Mouse (Mus musculus) G1E (cell line): ENCODE results near the gene Zmynd15. TPM values are rescaled to one million over a fixed set of nuclear protein-coding genes. Genes with fewer than 3 reads are reported as not detected.

ENCODE experiments used
- ATAC-seq: 2 replicates; pipeline ENCODE4 v1.8.0; 2016; ENCODE audit warnings: mild to moderate bottlenecking; ENCODE audit not compliant: insufficient number of reproducible peaks, poor library complexity, low FRiP score, severe bottlenecking; ENCODE audit errors: extremely low read depth
- DNase-seq: peaks from one replicate; pipeline ENCODE4 v3.0.0; 2012; ENCODE audit warnings: low spot score
- H3K27me3 ChIP-seq: 2 replicates; pipeline ENCODE4 v1.6.1; 2012; ENCODE audit warnings: mild to moderate bottlenecking, low read length, inconsistent platforms; ENCODE audit not compliant: insufficient read depth
- H3K36me3 ChIP-seq: replicated peaks from 2 replicates; pipeline ENCODE3; 2012; ENCODE audit warnings: mild to moderate bottlenecking, inconsistent platforms
- H3K4me1 ChIP-seq: 2 replicates; pipeline ENCODE4 v1.6.1; 2012; ENCODE audit warnings: low read depth, low read length, inconsistent platforms, mixed read lengths; ENCODE audit not compliant: insufficient read depth
- H3K4me3 ChIP-seq: 2 replicates; pipeline ENCODE4 v1.5.1; 2012; ENCODE audit warnings: low read depth, mild to moderate bottlenecking, inconsistent platforms, low read length, moderate library complexity, mixed read lengths
- H3K9me3 ChIP-seq: replicated peaks from 2 replicates; pipeline ENCODE4 v1.6.1; 2012; ENCODE audit warnings: inconsistent platforms
- CTCF ChIP-seq: IDR thresholded peaks from 2 replicates; pipeline ENCODE4 v1.5.1; 2012; ENCODE audit warnings: low read depth, low read length, inconsistent platforms, mixed read lengths
- GATA1 ChIP-seq: IDR thresholded peaks from 2 replicates; pipeline ENCODE4 v1.6.1; 2012; ENCODE audit warnings: borderline replicate concordance, low read length, inconsistent platforms, mixed read lengths
- GATA2 ChIP-seq: IDR thresholded peaks from 2 replicates; pipeline ENCODE4 v1.6.1; 2012; ENCODE audit warnings: low read depth, low read length, inconsistent platforms, borderline replicate concordance
- POLR2AphosphoS5 ChIP-seq: IDR thresholded peaks from 2 replicates; pipeline ENCODE4 v1.6.1; 2012; ENCODE audit warnings: low read depth, low read length, inconsistent platforms; ENCODE audit not compliant: insufficient replicate concordance
- TAL1 ChIP-seq: conservative IDR thresholded peaks from 2 replicates; pipeline ENCODE4 v1.6.1; 2012; ENCODE audit warnings: low read depth, low read length, inconsistent platforms, mixed read lengths
- polyA plus RNA-seq: library from polyadenylated mRNA; stranded (reverse); fragments of >175 nt; gene quantifications from 2 replicates; pipeline ENCODE4 v1.2.3, GENCODE M21; 2012
- total RNA-seq, 2 experiments: library from RNA; stranded (forward) in 1 of 2; stranded (reverse) in 1 of 2; fragments of 200-1000 nt in 1 of 2; fragments of >200 nt in 1 of 2; fragmentation: Nextera tagmentation in 1 of 2; gene quantifications; 2 replicates each; pipeline ENCODE4 v1.2.3; 2014 to 2017

Gene Zmynd15
- total and polyA plus RNA-seq, 3 experiments = 0.66 TPM; not detected in 2

DNA sequence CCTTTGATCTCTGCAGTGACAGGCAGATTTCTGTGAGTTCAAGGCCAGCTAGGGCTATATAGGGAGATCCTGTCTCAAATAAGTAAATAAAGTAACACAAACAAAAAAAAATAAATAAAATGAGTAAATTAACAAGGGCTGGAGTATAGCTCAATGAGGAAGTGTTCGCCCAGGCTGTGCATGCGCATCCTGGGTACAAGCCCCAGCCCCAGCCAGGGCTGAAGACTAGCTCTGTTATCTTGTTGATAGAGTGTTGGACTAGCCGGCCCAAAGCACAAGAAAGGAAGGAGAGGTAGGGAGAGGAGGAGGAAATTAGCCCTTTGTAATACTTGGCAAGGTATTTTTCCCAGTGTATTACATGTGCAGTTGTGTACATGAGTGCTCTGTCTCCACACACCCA is 15.3 kb upstream of the Zmynd15 start:
- peaks cover 6% of the 10 kb centered on the region; the same call in 1 of the 2 replicates for H3K27me3 ChIP-seq
- no peaks in the 10 kb centered on the region for H3K9me3 ChIP-seq
- TF ChIP-seq CTCF (no peak), GATA1 (no peak), TAL1 (no peak), POLR2AphosphoS5 (no peak), GATA2 (no peak)
- H3K4me3 ChIP-seq = no peak overlapping the region
- DNase-seq (no peak), ATAC-seq (no peak)
- H3K4me1 ChIP-seq = peaks cover 12% of the 10 kb centered on the region
- peaks cover 36% of the 10 kb centered on the region for H3K36me3 ChIP-seq

DNA sequence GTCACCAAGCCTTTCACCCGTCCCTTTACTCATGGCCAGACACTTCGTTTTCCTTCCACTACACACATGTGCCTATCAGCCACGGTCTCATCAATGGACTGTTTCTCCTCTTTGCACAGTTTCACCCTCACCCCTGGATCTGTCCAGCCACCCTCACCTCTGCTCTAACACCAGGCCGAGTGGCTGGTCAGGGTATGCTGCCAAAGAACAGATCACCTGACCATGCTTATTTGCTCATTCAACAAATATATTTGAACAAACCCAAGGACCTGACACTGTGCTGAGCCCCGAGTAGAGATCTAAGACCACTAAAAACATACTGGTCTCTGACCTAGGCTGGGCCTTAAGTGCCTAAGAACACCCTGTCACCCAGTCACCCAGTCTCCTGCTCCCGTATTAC is 14.6 kb upstream of the Zmynd15 start:
- Histone ChIP-seq H3K4me3 (no peak overlapping the region), H3K36me3 (peaks cover 29% of the 10 kb centered on the region), H3K27me3 (peaks cover 6% of the 10 kb centered on the region; the same call in 1 of the 2 replicates), H3K4me1 (peaks cover 12% of the 10 kb centered on the region), H3K9me3 (no peaks in the 10 kb centered on the region)
- DNase-seq (no peak), ATAC-seq (no peak)
- TF ChIP-seq TAL1 (no peak), GATA2 (no peak), POLR2AphosphoS5 (no peak)

DNA sequence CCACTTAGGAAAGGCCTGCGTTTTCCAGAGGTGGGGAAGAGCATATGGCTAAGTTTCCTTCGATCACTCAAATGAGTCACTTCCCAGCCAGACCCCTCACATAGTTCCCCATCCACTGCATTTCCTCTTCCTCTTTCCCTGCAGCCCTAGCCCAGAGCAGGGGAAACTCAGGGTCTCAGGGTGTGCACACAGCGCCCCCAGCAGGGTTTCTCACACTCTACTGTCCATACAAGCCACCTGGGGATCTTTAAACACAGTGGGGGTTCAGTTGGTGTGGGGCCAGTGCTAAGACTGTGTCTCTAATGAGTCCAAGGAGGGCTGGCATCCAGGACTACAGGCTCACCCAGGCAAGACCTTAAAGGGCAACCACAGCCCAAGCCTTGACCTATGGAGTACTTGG is 12.5 kb upstream of the Zmynd15 start:
- peaks cover 11% of the 10 kb centered on the region for H3K36me3 ChIP-seq
- DNase-seq = no peak
- peaks cover 6% of the 10 kb centered on the region; the same call in 1 of the 2 replicates for H3K27me3 ChIP-seq
- H3K9me3 ChIP-seq = no peaks in the 10 kb centered on the region
- no peak overlapping the region for H3K4me3 ChIP-seq
- TF ChIP-seq CTCF (no peak), GATA2 (no peak), TAL1 (no peak), GATA1 (no peak), POLR2AphosphoS5 (no peak)
- no peak for ATAC-seq
- peaks cover 31% of the 10 kb centered on the region for H3K4me1 ChIP-seq

DNA sequence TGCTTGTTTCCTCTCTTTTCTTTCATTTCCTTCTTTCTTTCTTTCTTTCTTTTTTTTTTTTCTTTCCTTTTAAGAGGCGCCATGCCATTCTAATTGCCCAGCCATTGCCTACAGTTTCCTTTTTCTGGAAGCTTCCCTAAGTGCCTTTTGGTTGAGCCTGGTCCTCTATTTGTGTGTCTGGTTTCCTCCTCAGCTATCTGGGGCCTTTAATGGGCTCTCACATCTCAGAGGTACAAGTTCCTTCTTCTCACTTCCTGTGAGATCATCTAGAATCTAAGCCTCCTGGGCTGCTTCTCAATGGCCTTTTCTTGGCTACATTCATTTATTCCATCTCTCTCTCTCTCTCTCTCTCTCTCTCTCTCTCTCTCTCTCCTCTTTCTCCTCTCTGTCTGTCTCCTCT is 11.9 kb upstream of the Zmynd15 start:
- no peak overlapping the region for H3K4me3 ChIP-seq
- H3K27me3 ChIP-seq = peaks cover 6% of the 10 kb centered on the region; the same call in 1 of the 2 replicates
- TF ChIP-seq TAL1 (no peak), GATA2 (no peak), POLR2AphosphoS5 (no peak), CTCF (no peak), GATA1 (no peak)
- no peak for DNase-seq
- peaks cover 35% of the 10 kb centered on the region for H3K4me1 ChIP-seq
- H3K36me3 ChIP-seq = peaks cover 5% of the 10 kb centered on the region
- ATAC-seq = no peak
- H3K9me3 ChIP-seq = no peaks in the 10 kb centered on the region

DNA sequence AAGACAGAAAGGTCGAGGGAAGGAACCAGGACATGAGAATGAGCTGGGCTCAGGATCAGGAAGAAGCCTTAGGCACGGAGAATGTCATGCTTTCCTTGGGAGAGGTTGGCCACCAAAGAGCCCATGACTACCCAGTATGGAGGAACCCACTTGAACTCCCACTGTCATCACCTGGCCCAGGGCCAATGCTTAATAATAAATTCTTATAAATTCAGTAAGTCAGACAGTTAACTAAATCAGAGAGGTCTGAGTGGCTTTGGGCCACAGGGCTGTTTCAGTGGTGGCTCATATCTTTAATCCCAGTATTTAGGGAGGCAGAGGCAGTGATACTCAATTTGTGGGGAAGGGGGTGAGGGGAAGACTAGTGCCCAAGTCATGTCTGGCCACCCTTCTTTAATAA is 8.3 kb upstream of the Zmynd15 start:
- Histone ChIP-seq H3K9me3 (no peaks in the 10 kb centered on the region), H3K4me3 (no peak overlapping the region), H3K27me3 (peaks cover 6% of the 10 kb centered on the region; the same call in 1 of the 2 replicates), H3K4me1 (peaks cover 50% of the 10 kb centered on the region), H3K36me3 (peaks cover 24% of the 10 kb centered on the region)
- ATAC-seq (no peak), DNase-seq (no peak)
- TF ChIP-seq GATA2 = no peak

DNA sequence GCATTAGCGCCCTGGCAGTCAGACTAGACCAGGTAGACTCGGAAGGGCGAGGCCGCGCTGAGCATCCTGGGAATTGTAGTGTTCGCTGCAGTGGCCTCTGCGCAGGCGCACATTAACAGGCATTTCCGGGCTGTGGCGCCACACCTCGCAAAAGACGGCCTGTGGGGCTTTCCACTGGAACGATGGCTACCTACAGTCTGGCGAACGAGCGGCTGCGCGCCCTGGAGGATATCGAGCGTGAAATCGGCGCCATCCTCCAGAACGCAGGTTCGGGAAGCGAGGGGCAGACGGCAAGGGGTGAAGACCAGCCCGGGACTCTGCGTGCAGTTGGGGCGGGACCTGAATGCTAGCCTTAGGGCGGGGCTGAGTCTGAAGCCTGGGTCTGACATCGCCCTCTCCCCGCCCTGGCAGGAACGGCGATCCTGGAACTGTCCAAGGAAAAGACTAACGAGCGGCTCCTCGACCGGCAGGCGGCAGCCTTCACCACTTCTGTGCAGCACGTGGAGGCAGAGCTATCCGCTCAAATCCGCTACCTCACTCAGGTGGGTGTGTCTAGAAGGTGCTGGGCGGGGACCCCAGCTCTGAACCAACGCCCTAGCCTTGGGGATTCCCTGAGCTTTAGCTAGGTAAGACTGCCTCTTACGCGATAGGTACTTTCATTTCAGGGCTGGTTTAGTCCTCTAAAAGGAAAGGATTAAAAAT is 7.3 kb upstream of the Zmynd15 start, which contains the start of gene Med11:
Gene Med11 (plus strand): TSS at position 123 of the 702 bp plus-strand sequence.
- H3K4me1 ChIP-seq = peaks cover 44% of the 10 kb centered on the region

More for the DNA sequence above, 7.3 kb upstream of the Zmynd15 start, which contains the start of gene Med11:
- H3K36me3 ChIP-seq = peaks cover 24% of the 10 kb centered on the region
- H3K27me3 ChIP-seq = peaks cover 3% of the 10 kb centered on the region; the same call in 1 of the 2 replicates
- DNase-seq (peak; percentile 81), ATAC-seq (peak; percentile 91)
- TF ChIP-seq CTCF = peak; percentile 47; the same call in 1 of the 2 replicates
- no peak for TF ChIP-seq GATA1
- peak within 1 kb of the TSS; percentile 90 for H3K4me3 ChIP-seq
- H3K9me3 ChIP-seq = no peaks in the 10 kb centered on the region
